Mouse (Mus musculus): ENCODE results near the gene Erich4. TPM values are rescaled to one million over a fixed set of nuclear protein-coding genes. Genes with fewer than 3 reads are reported as not detected.
"Not testable (repeated sequence)": the region's sequence is repeated elsewhere in the genome, so short reads cannot be mapped to it uniquely, and the experiment has no call there.

Gene Erich4
- polyA plus RNA-seq, 1 experiment = not detected

DNA sequence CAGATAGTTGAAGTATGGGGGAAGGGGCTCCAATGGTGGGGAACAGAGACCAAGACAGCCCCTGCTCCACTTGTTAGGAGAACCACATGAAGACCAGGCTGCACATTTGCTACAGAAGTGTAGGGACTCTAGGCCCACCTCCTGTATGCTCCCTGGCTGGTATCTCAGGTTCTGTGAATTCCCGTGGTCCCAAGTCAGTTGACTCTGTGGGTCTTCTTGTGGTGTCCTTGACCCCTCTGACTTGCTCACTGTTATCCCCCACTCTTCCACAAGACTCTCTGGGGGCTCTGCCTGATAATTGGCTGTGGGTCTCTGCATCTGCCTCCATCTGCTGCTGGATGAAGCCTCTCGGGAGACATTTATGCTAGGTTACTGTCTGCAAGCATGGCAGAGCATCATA, 24.5 kb downstream of the Erich4 start:
- TF ChIP-seq POLR2A (IDR thresholded peaks at IDR 0.05; ENCODE audit: extremely low read depth, insufficient read depth, low read length) (no peak), CTCF (IDR thresholded peaks at IDR 0.05; ENCODE audit: extremely low read depth, insufficient read depth, low read length) (no peak)

DNA sequence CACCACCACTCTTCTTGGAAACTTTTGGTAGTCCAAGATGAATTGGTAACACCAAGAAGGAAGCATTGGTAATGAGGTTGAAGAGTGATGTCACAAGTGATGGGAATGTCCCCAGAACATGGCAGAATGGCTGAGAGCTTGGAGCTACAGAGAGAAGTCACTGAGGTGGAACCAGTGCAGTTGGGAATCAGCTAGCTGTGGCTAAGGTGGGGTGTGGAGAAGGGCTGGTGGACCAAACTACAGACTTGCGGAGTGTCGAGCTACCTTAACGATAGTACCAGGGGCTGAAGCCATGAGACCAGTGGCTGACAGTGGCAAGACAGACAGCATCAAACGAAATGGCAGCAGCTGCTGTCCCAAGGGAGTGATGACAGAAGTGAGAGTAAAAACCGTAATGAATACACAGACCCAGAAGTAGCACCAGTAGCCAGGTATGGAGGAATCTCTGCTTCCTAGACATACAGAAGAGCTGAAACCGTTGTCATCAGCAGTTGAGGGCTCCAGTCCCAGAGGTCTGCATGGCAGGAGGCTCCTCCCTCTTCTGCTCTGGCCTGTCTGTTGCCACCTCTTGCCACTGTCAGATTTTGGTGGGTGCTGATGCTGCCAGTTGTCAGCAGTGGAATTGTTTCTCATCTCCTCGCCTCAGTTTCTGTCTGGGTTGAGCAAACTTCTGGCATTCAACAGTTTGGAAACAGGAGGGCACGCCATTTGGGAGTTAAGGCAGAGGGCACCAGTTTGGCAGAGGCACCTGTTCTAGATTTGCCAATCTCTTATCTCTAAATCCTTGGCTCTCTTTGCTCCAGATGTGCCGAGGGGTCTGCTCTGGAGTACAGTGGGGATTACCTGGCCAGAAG, 30.1 kb downstream of the Erich4 start:
- H3K27ac ChIP-seq (ENCODE audit: insufficient read depth, low read length) = no peak overlapping the region
- no peaks in the 10 kb centered on the region for H3K4me1 ChIP-seq (ENCODE audit: control insufficient read depth, insufficient read depth, low read length)
- TF ChIP-seq CTCF (IDR thresholded peaks at IDR 0.05; ENCODE audit: extremely low read depth, insufficient read depth, low read length) (no peak), POLR2A (IDR thresholded peaks at IDR 0.05; ENCODE audit: extremely low read depth, insufficient read depth, low read length) (no peak)

More for the DNA sequence above, 24.5 kb downstream of the Erich4 start:
- Histone ChIP-seq H3K4me1 (ENCODE audit: control insufficient read depth, insufficient read depth, low read length) (no peaks in the 10 kb centered on the region), H3K27ac (ENCODE audit: insufficient read depth, low read length) (no peak overlapping the region), H3K4me3 (ENCODE audit: insufficient read depth, low read length) (no peak overlapping the region)

GRCm38 (mm10) chr7:25584651-25585050, 31.0 kb downstream of the Erich4 start:
- H3K27ac ChIP-seq (ENCODE audit: insufficient read depth, low read length) = no peak overlapping the region
- no peaks in the 10 kb centered on the region for H3K4me1 ChIP-seq (ENCODE audit: control insufficient read depth, insufficient read depth, low read length)
- no peak overlapping the region for H3K4me3 ChIP-seq (ENCODE audit: insufficient read depth, low read length)
- TF ChIP-seq CTCF (IDR thresholded peaks at IDR 0.05; ENCODE audit: extremely low read depth, insufficient read depth, low read length) = no peak
- TF ChIP-seq POLR2A (IDR thresholded peaks at IDR 0.05; ENCODE audit: extremely low read depth, insufficient read depth, low read length) = no peak

More for the DNA sequence above, 30.1 kb downstream of the Erich4 start:
- no peak overlapping the region for H3K4me3 ChIP-seq (ENCODE audit: insufficient read depth, low read length)

GRCm38 (mm10) chr7:25582301-25582810, 33.3 kb downstream of the Erich4 start:
- Histone ChIP-seq H3K4me3 (ENCODE audit: insufficient read depth, low read length) (no peak overlapping the region), H3K27ac (ENCODE audit: insufficient read depth, low read length) (no peak overlapping the region), H3K4me1 (ENCODE audit: control insufficient read depth, insufficient read depth, low read length) (no peaks in the 10 kb centered on the region)
- TF ChIP-seq POLR2A (IDR thresholded peaks at IDR 0.05; ENCODE audit: extremely low read depth, insufficient read depth, low read length) (no peak), CTCF (IDR thresholded peaks at IDR 0.05; ENCODE audit: extremely low read depth, insufficient read depth, low read length) (no peak)

DNA sequence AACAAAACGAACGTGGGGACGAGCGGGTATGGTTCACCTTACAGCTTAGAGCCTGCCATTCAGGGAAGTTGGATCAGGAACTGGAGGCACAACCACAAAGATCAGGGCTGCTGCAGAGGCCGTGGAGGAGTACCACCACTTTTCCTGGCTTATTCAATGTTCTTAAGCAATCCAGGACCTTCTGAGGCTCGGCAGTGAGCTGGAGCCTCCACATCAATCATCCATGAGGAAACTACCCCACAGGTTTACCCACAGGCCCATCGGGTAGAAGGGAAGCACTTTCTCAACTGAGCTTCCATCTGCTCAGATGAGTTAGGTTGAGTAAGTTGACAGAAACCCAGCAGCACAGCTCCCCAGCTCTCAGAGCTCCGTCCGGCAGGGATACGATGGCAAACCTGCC, 36.3 kb downstream of the Erich4 start:
- H3K4me1 ChIP-seq (ENCODE audit: control insufficient read depth, insufficient read depth, low read length) = no peaks in the 10 kb centered on the region
- TF ChIP-seq CTCF (IDR thresholded peaks at IDR 0.05; ENCODE audit: extremely low read depth, insufficient read depth, low read length) (no peak), POLR2A (IDR thresholded peaks at IDR 0.05; ENCODE audit: extremely low read depth, insufficient read depth, low read length) (no peak)
- H3K27ac ChIP-seq (ENCODE audit: insufficient read depth, low read length) = no peak overlapping the region
- H3K4me3 ChIP-seq (ENCODE audit: insufficient read depth, low read length) = no peak overlapping the region

DNA sequence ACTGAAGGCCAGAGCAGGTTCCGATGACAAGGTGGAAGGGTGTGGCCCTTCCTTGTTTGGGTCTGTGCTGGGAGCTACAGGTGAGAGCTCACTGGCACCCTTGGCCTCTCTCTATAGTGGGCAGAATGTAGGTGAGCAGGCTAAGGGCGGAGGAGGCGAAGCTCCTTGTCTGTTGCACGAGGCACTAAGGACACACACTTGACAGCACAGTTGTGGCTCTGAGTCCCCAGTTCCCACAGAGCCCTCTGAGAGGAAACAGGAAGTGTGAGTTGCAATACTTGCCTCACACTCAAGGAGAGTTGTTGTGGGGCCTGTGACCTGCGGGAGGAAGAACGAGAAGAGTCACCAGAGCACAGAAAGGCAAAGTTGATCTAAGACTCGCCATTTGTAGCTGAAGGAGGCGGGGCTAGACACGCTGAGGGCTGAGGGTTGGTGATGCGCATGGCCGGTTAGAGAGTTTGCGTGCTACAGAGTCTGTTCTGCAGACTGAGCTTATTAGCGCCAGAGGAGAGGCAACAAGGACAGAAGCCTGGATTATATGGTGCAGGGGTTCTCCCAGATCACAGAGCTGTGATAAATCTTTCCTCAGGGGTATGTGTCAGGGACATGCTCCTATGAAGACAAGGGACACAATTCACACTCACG, 38.8 kb downstream of the Erich4 start:
- not testable (repeated sequence) for H3K27ac ChIP-seq (ENCODE audit: insufficient read depth, low read length); H3K4me3 ChIP-seq (ENCODE audit: insufficient read depth, low read length); H3K4me1 ChIP-seq (ENCODE audit: control insufficient read depth, insufficient read depth, low read length)

GRCm38 (mm10) chr7:25576308-25576707, 39.4 kb downstream of the Erich4 start:
- not testable (repeated sequence) for H3K4me3 ChIP-seq (ENCODE audit: insufficient read depth, low read length); H3K4me1 ChIP-seq (ENCODE audit: control insufficient read depth, insufficient read depth, low read length); H3K27ac ChIP-seq (ENCODE audit: insufficient read depth, low read length)

- Histone ChIP-seq H3K4me3 (ENCODE audit: insufficient read depth, low read length) (no peak overlapping the region), H3K27ac (ENCODE audit: insufficient read depth, low read length) (no peak overlapping the region), H3K4me1 (ENCODE audit: control insufficient read depth, insufficient read depth, low read length) (no peaks in the 10 kb centered on the region)
- no peak for TF ChIP-seq POLR2A (IDR thresholded peaks at IDR 0.05; ENCODE audit: extremely low read depth, insufficient read depth, low read length)
- TF ChIP-seq CTCF (IDR thresholded peaks at IDR 0.05; ENCODE audit: extremely low read depth, insufficient read depth, low read length) = no peak
Measured at GRCm38 (mm10) chr7:25575870-25576269, 39.8 kb downstream of the Erich4 start.

DNA sequence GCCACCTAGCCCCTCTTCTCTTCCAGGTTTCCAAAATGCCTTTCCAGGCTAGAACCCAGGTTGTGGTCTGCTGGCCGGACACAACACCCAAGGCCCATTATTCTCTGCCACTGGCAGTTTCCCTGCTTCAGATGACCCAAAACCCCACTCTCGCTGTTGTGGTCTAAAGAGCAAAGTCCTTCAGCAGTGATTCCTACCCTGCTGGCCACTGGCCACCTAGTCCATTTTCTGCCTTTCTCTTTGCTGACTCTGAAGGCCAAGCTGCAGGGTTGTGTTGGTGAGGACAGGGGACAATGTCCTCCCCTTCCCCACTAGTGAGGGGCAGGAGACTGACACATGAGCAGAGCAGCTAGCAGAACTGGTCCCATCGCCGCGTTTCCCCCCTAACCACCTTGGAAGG, 40.6 kb downstream of the Erich4 start:
- H3K4me1 ChIP-seq (ENCODE audit: control insufficient read depth, insufficient read depth, low read length) = no peaks in the 10 kb centered on the region
- H3K4me3 ChIP-seq (ENCODE audit: insufficient read depth, low read length) = no peak overlapping the region
- H3K27ac ChIP-seq (ENCODE audit: insufficient read depth, low read length) = no peak overlapping the region
- TF ChIP-seq CTCF (IDR thresholded peaks at IDR 0.05; ENCODE audit: extremely low read depth, insufficient read depth, low read length) = no peak

- H3K27ac ChIP-seq (ENCODE audit: insufficient read depth, low read length); H3K4me3 ChIP-seq (ENCODE audit: insufficient read depth, low read length); H3K4me1 ChIP-seq (ENCODE audit: control insufficient read depth, insufficient read depth, low read length): not testable (repeated sequence)
Measured at GRCm38 (mm10) chr7:25573806-25574205, 41.9 kb downstream of the Erich4 start.

All from cortical plate, adult 2 months (tissue).